Mouse (Mus musculus) embryo, embryonic 11 days (tissue): ENCODE measurements around the gene Pbx1.
A peak's percentile ranks its signal among the peaks of the same experiment; 100 is the strongest.

Experiments
- DNase-seq: peaks from one replicate; pipeline ENCODE4 v3.0.0-alpha.2; 2015

Pbx1 gene

GRCm38 (mm10) chr1:168295782-168296181 lies 136.3 kb downstream of the Pbx1 start:
- no peak for DNase-seq

GRCm38 (mm10) chr1:168293673-168294072 lies 138.4 kb downstream of the Pbx1 start:
- no peak for DNase-seq

- no peak for DNase-seq
Measured at GRCm38 (mm10) chr1:168292106-168292505, 140.0 kb downstream of the Pbx1 start.

- DNase-seq, result no peak
Measured at GRCm38 (mm10) chr1:168291643-168292040, 140.4 kb downstream of the Pbx1 start.

GRCm38 (mm10) chr1:168291001-168291642 lies 140.9 kb downstream of the Pbx1 start:
- DNase-seq, result no peak

- no peak for DNase-seq
Measured at GRCm38 (mm10) chr1:168290236-168290985, 141.7 kb downstream of the Pbx1 start.

GRCm38 (mm10) chr1:168288891-168289545 lies 143.1 kb downstream of the Pbx1 start:
- peak; percentile 55 for DNase-seq

GRCm38 (mm10) chr1:168287843-168288591 lies 144.1 kb downstream of the Pbx1 start:
- peak; percentile 57 for DNase-seq

GRCm38 (mm10) chr1:168286862-168287650 lies 145.0 kb downstream of the Pbx1 start:
- DNase-seq, result no peak

GRCm38 (mm10) chr1:168284566-168285141 lies 147.4 kb downstream of the Pbx1 start:
- DNase-seq, result peak; percentile 66

GRCm38 (mm10) chr1:168283841-168284565 lies 148.1 kb downstream of the Pbx1 start:
- no peak for DNase-seq

GRCm38 (mm10) chr1:168283421-168283820 lies 148.6 kb downstream of the Pbx1 start:
- no peak for DNase-seq

GRCm38 (mm10) chr1:168275678-168276077 lies 156.4 kb downstream of the Pbx1 start:
- DNase-seq, result no peak

- DNase-seq, result no peak
Measured at GRCm38 (mm10) chr1:168274296-168274695, 157.8 kb downstream of the Pbx1 start.

GRCm38 (mm10) chr1:168272091-168272490 lies 160.0 kb downstream of the Pbx1 start:
- DNase-seq, result no peak

GRCm38 (mm10) chr1:168271207-168271606 lies 160.9 kb downstream of the Pbx1 start:
- DNase-seq, result no peak

- DNase-seq, result no peak
Measured at GRCm38 (mm10) chr1:168268751-168269623, 163.1 kb downstream of the Pbx1 start.

GRCm38 (mm10) chr1:168268224-168268623 lies 163.8 kb downstream of the Pbx1 start:
- no peak for DNase-seq

- DNase-seq, result no peak
Measured at GRCm38 (mm10) chr1:168265594-168266390, 166.3 kb downstream of the Pbx1 start.
